Mouse (Mus musculus) brain, embryonic 18.5 days (tissue): ENCODE data around the gene Treml1.

Experiments used
- DNase-seq: peaks from one replicate; pipeline ENCODE4 v3.0.0-alpha.2; 2012; ENCODE audit warnings: low read depth, low spot score

Gene Treml1

GRCm38 (mm10) chr17:48360462-48360861 is 746 bp downstream of the Treml1 start:
- DNase-seq: no peak

DNA sequence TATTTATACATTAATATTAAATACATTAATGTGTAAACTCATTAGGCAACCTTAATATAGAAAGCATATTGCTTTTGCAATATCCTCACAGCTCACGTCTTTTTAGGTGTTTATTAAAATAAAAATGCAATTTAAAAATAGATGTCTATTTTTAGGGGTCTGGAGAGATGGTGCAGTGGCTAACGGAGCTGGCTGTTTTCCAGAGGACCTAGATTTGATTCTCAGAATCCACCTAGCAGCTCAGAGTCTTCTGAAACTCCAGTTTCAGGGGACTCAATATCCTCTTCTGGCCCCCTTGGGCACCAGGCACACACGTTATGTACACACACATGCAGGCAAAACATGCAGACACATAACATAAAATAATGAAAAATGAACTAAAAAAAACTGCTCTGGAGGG is 2.6 kb downstream of the Treml1 start:
- DNase-seq: no peak

GRCm38 (mm10) chr17:48362966-48363365 is 3.2 kb downstream of the Treml1 start:
- no peak for DNase-seq

- DNase-seq: no peak
Measured at GRCm38 (mm10) chr17:48363421-48363965, 3.8 kb downstream of the Treml1 start.

GRCm38 (mm10) chr17:48365511-48366155 is 5.9 kb downstream of the Treml1 start:
- no peak for DNase-seq

DNA sequence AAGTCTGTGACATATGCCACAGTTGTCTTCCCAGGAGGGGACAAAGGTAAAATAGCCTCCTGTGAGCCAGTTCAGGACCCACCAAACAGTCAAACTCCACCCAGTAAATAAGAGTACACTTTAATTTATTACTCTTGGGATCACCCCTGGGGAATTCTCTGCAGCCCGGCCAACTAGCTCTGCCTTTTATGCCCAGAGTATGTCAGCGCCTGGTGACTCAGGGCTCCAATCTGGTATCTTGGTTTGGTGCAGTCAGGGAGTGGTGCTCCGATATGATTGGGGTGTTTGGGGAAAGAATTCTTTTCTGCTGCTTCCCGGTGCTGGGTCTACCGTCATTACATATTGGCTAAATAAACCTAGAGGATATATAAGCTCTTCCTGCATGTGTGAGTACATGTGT is 7.1 kb downstream of the Treml1 start:
- no peak for DNase-seq

GRCm38 (mm10) chr17:48371621-48372020 is 11.9 kb downstream of the Treml1 start:
- DNase-seq: no peak

DNA sequence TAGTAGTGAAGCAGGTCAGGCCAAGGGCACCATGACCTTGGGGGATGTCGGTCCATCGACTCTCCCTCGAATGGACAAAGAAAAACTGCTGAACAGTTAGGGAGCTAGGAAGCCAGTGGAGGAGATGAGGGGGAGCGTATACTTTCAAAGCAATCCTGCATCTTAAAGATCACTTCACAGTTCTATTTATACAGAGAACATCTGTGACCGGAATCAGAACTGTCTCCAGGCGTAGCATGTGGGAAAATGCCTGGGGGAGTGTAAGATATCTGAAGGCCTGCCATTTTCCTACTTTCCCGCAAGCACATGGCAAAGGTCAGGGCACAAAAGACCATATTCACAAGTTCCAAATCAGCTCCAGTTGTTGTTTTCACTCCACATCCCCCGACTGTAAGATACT is 13.3 kb downstream of the Treml1 start:
- DNase-seq: no peak

GRCm38 (mm10) chr17:48376102-48376501 is 16.4 kb downstream of the Treml1 start:
- DNase-seq: no peak

DNA sequence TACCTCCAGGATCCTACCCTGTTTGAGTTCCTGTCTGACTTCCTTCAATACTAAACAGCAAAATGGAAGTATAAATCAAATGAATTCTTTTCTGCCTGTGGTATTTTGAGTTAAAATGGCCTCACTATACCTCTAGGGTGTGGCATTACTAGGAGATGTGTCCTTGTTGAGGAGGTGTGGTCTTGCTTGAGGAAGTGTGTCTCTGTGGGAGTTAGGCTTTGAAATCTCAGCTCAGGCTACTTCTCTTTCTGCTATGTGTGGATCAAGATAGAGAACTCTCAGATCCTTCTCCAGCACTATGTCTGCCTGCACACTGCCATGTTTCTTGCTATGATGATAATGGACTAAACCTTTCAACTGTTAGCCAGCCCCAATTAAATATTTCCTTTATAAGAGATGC is 19.3 kb downstream of the Treml1 start:
- DNase-seq: no peak

DNA sequence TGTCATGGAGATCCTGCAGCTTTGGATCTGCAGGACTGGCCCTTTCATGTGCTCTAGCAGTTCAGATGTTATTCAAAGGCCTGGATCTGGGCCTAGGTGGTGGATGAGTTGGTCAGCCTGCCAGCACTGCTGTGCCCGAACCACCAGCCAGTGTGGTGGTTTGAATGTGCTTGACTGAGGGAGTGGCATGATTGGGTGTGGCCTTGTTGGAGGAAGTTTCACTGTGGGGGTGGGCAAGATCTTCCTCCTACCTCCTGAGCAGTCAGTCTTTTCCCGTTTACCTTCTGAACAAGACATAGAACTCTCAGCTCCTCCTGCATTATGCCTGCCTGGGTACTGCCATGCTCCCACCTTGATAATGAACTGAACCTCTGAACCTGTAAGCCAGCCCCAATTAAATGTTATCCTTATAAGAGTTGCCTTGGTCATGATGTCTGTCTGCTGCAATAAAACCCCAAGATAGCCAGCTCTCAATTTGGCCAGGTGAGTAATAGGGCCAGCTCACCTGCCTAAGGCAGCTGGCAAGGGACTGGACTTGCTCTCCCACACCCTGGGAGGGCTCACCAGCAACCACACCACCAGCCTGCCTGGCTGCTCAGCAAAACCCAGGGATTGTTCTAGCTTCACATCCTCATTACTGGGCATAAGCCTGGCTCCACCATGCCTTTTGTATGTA is 26.2 kb downstream of the Treml1 start:
- DNase-seq: no peak

DNA sequence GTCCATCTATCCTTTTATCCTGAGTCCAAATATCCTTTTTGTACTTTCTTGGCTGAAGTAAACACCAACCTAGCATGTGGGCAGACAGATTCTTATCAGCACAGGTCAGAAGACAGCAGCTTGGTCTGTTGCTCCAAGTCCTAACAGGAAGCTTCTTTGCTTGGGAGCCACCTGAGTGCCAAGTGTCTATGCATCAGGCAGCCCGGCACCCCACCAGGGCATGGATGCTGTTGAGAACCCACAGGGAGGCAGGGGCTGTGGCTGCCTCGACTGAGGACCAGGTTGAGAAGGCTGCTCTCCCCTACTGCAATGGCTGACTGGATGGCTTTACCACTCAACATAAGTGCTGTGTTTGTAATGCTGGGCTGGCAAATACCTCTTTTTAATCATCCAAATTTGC is 28.9 kb downstream of the Treml1 start:
- DNase-seq: no peak

GRCm38 (mm10) chr17:48389442-48389841 is 29.7 kb downstream of the Treml1 start:
- no peak for DNase-seq

DNA sequence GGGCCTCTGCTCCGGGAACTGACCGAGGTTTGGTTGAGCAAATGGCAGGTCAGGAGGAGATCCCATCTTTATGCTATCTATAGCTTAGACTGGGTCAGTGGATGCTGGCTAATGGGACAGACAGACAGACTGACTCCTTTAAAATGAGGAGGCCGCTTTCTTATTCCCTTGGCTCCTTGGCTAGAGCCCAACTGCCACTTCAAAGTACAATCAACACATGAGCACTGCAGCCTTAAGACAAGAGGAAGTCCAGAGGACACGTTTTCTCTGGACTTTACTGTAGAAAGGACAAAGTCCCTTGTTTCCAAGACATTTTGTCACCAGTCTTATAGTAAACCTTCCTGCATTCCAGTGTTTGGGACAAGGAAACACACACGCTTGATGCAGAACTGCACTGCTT is 31.7 kb downstream of the Treml1 start:
- DNase-seq: no peak

DNA sequence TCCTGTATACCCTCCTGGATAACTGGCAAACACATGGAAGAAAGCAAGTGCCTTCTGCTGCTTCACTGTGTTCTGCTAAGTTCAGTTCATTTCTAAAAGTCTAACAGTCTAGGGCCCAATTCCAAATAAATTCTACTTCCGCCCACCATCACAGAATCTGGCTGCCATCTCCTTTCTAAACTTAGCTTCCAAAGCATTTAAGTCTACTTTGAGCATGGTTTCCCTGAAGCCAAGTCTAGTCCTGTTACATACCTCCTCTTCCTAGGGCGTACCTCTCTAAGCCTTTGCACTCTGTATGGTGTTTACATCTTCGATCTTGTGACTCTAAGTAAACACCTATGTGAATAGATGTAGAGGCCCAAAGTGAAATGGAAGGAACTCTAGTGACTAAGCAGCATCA is 32.9 kb downstream of the Treml1 start:
- no peak for DNase-seq

- DNase-seq: no peak
Measured at GRCm38 (mm10) chr17:48401710-48402109, 42.0 kb downstream of the Treml1 start.

- no peak for DNase-seq
Measured at GRCm38 (mm10) chr17:48402751-48403150, 43.0 kb downstream of the Treml1 start.

DNA sequence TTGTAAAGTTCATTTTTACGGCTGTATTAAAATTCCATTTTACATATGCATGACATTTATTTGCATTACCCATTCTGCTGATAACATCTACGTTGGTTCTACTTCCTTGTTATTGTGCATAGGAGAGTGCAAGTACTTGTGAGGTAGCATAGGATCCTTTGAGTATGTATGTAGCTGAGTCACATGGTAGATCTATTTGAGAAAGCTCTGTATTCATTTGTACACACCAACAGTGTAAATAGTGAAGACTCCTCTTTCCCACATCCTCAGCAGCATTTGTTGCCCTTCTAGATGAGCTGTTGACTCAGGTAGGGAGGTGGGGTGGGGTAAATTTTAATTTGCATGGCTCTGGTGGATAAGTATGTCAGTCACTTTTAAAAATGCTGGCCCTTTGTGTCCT is 44.1 kb downstream of the Treml1 start:
- no peak for DNase-seq

DNA sequence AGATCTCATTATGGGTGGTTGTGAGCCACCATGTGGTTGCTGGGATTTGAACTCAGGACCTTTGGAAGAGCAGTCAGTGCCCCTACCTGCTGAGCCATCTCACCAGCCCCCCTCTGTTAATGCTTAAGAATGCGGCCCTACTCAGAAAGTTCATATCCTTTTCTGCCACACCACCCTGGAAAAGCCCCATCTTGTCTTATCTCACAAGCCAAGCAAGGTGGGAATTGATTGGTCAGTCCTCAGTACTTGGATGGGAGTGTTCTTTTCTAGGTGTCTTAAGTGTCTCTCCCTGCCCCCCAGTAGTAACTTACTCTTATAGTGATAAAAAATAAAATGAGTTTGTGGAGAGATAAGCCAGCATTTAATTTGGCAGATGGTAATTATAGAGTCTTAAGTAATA is 45.0 kb downstream of the Treml1 start:
- no peak for DNase-seq

DNA sequence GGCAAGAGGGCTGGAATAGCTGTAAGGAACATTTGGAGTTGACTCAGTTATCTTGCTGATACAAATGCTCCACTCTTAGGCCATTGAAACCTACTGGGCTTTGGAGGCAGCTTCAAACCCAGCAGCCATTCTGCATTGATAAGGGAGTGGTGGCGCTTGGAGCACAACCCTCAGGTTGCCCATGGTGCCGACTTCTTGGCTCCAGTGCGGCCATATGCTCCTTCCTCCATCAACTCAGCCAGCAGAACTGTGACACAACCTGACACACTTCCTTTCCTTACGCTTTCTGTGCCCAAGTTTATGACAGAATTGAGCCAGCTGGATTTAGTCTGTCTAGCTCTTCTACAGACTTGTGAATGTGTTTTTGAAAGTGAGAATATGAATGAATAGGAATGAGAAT is 47.4 kb downstream of the Treml1 start:
- DNase-seq: no peak

- DNase-seq: no peak
Measured at GRCm38 (mm10) chr17:48407910-48408525, 48.3 kb downstream of the Treml1 start.

DNA sequence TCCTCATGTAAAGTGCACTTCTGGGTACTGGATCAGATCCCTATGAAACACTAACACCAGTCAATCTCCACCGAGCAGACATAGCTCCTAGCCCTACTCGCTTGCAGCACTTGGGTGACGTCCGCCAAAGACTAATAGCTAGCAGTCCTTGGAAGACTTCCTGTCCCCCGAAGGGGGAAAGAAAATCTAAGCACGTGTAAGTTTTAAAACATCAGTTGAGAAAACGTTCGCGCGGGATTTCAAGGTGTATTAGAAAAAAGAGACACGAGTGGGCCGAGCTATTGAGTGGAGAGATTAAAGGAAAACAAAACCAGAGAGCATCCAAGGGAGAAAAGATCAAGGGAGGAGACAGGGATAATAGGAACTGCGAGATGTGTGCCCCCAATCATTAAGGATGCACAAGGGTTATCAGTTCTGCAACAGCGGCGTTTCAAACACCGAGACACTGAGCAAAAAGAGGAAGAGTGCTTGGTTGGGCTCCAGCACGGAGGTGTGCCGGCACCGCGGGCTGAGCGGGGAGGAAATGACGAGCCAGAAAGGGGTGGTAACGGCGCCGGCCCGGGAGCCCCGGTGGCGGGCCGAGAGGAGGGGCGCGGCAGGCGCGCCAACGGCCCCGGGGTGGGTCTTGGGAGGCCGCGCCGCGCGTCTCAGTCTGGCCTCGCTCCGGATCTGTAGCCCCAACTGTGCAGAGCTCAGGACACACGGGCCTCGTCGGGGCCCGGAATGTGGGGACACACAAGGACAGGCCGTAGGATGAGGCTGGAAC is 49.0 kb downstream of the Treml1 start:
- no peak for DNase-seq
